Mouse (Mus musculus) inflammation-experienced regulatory T-cells, adult 6 months (primary cell): ENCODE data around the gene Tusc2. TPM values are rescaled to one million over a fixed set of nuclear protein-coding genes. Genes with fewer than 3 reads are reported as not detected.
A peak's percentile ranks its signal among the peaks of the same experiment; 100 is the strongest.

Source experiments
- ATAC-seq: one replicate; pipeline ENCODE4 v1.8.0; 2017
- polyA plus RNA-seq, 3 experiments: library from polyadenylated mRNA; unstranded; fragments of 100-300 nt; shearing (Covaris generic); gene quantifications; one replicate each; pipeline ENCODE4 v1.2.1; 2017

Gene Tusc2
- polyA plus RNA-seq, result 1 to 10 TPM; 5.3 to 8.5 (median 7.7) TPM

- ATAC-seq, result peak; percentile 97
Observed at GRCm38 (mm10) chr9:107563029-107563581, at the start of gene Tusc2. Tusc2 (plus strand) TSS chr9:107563255.

DNA sequence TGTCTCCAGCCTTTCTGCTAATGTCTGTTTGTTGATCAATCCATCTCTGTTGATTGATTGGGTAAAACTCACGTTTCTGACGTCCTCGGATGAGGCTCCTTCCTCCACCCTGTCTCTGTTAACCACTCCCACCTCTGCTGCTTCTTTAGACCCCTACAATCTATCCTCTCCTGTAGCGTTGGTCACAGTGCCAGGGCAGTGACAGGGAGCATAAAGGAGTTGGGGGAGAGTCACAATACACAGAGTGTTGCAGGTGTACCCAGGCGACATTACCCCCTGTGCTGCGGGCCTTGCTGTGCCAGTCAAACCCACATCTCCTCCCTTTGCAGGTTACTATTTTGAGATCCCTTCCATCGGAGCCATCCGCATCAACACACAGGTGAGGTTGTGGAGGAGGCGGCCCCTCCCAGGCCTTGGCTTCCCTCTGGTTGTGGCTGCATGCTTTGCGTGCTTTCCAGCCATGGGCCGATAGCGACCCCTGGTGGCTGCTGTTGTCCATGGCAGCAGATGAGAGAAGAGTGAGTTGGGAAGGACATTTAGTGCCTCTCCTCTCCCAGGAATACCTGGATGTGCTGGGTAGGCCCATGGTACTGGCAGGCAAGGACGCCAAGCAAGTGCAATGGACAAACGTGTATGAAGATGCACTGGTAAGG lies 48.6 kb upstream of the Tusc2 start:
- ATAC-seq, result no peak

DNA sequence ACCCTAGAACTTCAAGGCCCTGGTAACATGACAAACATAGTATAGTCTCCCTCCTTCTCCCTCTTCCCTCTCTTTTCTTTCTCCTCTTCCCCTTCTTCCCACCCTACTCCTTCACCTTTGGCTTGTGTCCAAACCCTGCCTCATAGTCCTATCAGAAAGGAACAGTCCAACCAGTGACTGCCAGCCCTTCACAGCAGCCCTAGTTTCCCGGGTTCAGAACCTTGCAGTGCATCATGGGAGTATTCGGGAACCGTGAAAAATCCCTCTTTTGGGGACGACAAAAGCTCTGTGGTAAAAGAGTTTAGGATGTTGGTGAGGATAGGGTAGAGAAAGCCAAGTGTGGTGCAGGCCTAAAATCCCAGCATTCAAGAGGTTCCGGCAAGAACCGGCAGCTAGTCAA lies 42.7 kb upstream of the Tusc2 start:
- no peak for ATAC-seq

- peak; percentile 75 for ATAC-seq
Observed at GRCm38 (mm10) chr9:107521190-107521589, 41.9 kb upstream of the Tusc2 start.

DNA sequence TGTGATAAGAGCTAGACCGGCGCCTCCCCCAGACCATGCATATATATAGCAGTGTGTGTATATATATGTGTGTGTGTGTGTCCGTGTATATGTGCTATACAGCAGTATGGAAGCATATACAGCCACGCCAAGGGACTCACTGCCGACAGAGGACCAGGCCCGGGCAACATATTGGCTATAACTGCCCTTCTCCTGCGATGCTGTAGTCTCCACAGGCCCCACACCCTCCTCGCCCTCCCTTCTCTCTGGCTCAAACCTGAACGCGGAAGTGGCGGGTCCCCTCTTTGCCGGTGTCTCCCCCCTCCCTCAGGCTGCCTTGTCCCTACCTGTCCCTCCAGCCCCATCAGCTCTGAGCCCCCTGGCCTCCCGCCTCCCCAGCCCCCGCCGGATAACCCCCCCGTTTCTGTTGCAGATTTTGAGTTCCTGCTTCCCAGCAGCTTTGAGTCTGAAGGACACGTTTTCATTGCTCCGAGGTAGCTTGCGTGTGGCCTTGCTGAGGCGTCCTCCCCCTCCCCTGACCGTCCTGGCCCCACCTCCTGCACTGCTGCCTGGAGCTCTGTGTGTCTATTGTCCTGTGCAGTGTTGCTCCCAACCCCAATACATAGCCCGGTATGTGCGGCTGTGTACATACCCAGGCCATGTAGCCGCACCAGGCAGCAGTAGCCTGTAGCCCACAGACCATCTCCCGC lies 41.2 kb upstream of the Tusc2 start:
- peak; percentile 44 for ATAC-seq

- no peak for ATAC-seq
Observed at GRCm38 (mm10) chr9:107522400-107522711, 40.7 kb upstream of the Tusc2 start.

DNA sequence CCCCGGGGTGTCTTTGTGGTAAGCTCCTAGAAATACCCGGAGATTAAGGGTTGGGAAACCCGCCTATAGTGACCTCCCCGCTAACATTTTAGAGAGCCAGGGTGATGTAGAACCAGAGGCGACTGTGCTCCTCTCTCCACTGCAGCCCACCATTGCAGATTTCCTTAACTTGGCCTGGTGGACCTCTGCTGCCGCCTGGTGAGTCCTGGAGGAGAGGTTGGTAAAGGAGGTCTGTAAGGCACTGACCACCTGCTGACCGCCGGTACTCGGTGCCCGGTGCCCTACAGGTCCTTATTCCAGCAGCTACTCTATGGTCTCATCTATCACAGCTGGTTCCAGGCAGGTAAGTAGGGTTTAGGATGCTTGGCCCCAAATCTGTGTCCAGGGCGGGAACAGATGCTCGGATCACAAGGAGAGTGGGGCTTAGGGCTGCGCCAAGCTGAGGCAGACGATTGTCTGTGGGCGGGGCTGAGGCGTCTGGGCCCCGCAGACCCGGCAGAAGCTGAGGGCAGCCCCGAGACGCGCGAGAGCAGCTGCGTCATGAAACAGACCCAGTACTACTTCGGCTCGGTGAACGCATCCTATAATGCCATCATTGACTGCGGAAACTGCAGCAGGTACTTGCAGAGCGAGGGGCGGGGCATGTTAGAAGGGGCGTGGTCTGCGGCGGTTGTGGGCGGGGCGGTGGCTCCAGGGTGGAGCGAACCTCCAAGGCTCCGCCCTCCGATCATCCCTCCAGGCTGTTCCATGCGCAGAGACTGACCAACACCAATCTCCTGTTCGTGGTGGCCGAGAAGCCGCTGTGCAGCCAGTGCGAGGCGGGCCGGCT lies 36.6 kb upstream of the Tusc2 start:
- peak; percentile 61 for ATAC-seq

GRCm38 (mm10) chr9:107533791-107534407 lies 29.2 kb upstream of the Tusc2 start, which contains the start of gene Tmem115:
Tmem115 (plus strand) TSS chr9:107533945.
- ATAC-seq, result peak; percentile 99

DNA sequence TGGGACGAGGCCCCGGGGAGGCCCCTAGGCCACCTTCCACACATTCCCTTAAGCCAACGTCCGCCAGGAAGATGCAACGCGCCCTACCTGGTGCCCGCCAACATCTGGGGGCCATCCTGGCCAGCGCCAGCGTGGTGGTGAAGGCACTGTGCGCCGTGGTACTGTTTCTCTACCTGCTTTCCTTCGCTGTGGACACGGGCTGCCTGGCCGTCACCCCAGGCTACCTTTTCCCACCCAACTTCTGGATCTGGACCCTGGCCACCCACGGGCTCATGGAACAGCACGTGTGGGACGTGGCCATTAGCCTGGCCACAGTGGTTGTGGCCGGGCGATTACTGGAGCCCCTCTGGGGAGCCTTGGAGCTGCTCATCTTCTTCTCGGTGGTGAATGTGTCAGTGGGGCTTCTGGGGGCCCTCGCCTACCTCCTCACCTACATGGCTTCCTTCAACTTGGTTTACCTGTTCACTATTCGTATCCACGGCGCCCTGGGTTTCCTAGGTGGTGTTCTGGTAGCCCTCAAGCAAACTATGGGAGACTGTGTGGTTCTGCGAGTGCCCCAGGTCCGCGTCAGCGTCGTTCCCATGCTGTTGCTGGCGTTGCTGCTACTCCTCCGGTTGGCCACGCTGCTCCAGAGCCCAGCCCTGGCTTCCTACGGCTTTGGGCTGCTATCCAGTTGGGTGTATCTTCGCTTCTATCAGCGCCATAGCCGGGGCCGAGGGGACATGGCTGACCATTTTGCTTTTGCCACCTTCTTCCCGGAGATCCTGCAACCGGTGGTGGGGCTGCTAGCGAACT lies 28.4 kb upstream of the Tusc2 start:
- ATAC-seq, result no peak

DNA sequence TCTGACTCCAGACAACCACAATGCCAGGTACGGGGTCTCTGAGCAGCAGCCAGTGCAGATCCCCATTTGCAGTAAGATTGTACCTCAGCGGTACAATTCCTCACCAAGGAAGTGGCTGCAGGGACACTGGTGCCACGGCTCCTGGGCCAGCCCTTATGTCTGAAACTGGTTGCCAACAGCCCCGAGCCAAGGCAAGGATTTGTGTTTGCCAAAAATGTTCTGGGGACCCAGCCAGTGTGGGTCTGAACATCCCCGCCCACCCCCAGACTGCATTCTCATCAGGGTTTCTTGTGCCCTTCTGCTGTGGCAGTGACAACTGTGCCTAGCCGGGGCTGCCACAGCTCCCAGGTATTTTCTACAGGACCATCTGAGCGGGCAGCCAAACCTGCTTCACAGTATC lies 24.8 kb upstream of the Tusc2 start:
- ATAC-seq, result no peak

- no peak for ATAC-seq
Observed at GRCm38 (mm10) chr9:107538711-107539110, 24.3 kb upstream of the Tusc2 start.

- no peak for ATAC-seq
Observed at GRCm38 (mm10) chr9:107539940-107540339, 23.1 kb upstream of the Tusc2 start.

DNA sequence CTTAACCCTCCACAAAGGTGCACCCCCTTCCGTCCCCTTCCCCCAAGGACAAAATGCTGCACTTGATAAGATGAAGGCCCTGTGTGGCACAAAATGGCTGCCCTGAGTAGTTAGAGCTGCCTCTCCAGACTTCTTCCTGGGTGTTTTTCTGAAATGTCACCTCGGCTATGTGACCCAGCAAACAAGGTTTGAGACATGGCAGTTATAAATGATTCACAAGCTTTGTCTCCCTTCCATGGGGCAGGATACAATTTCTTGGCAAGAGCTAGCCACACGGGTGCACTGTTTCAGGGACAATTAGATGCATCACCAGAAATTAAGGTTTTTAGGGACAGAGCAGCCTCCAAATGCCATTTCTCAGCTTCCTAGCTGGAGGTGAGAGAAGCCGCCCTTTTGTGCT lies 22.6 kb upstream of the Tusc2 start:
- ATAC-seq, result no peak

GRCm38 (mm10) chr9:107541005-107541404 lies 22.1 kb upstream of the Tusc2 start:
- no peak for ATAC-seq

- ATAC-seq, result peak; percentile 87
Observed at GRCm38 (mm10) chr9:107541474-107542351, 21.3 kb upstream of the Tusc2 start, which contains the start of the genes Cyb561d2 and Nprl2. Cyb561d2 (minus strand) TSS chr9:107542193. Nprl2 (plus strand) TSS chr9:107542226.

DNA sequence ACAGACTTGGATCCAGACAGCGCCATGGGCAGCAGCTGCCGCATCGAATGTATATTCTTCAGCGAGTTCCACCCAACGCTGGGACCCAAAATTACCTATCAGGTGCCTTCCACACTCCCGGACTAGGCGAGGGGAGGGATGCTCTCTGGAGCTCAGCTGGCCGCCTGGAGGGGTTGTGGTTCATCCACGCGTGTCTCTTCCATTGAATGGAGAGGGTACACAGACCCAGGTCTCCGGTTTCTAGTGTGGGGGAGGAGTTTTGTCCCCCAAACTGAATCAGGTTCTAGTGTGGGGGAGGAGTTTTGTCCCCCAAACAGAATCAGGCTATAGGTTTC lies 20.7 kb upstream of the Tusc2 start:
- ATAC-seq, result no peak

DNA sequence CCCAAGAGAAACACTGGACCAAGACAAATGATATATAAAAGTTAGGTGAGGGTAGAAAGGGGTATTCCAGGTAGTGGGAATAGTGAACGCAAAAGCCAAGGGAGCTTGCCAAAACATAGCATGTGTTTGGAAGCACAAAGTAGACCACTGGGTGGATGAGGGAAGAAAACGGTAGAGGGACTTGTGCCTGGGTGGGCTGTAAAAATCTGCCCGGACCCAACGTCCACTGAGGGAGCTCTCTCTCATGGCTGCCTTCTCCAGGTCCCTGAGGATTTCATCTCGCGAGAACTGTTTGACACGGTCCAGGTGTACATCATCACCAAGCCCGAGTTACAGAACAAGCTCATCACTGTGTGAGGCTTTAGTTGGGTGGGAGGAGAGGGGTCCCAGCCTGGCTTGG lies 20.3 kb upstream of the Tusc2 start:
- no peak for ATAC-seq

DNA sequence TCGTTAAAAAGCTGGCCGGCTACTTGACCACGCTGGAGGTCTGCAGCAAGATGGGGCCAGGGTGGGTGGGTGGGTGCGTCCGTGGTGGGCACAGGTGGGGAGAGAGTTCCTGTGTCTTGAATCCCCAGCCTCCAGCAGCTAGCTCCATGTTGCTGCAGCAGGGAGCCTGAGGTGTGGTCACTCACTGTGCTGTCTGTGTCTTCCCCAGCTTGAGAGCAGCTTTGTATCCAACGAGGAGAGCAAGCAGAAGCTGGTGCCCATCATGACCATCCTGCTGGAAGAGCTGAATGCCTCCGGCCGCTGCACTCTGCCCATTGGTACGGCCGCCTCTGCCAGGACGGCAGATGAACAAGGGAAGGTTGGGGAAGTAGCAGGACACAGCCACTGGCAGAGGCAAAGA lies 19.8 kb upstream of the Tusc2 start:
- ATAC-seq, result no peak

- no peak for ATAC-seq
Observed at GRCm38 (mm10) chr9:107544196-107544700, 18.8 kb upstream of the Tusc2 start.

- no peak for ATAC-seq
Observed at GRCm38 (mm10) chr9:107544729-107545128, 18.3 kb upstream of the Tusc2 start.

- ATAC-seq, result no peak
Observed at GRCm38 (mm10) chr9:107545199-107545598, 17.9 kb upstream of the Tusc2 start.
